Mouse (Mus musculus): Measurements from ENCODE around the gene Psma7.

The Psma7 gene

GRCm38 (mm10) chr2:180042256-180042857 lies at the start of gene Psma7, which contains the start of gene Ss18l1:
Gene Psma7 (minus strand): TSS chr2:180042433.
Gene Ss18l1 (plus strand): TSS chr2:180042509.
- DNase-seq (ENCODE audit: low spot score in 2 of 2): peak; percentile 91 to 96

GRCm38 (mm10) chr2:180090285-180090684 lies 48.1 kb upstream of the Psma7 start:
- no peak for DNase-seq (ENCODE audit: low spot score in 2 of 2)

GRCm38 (mm10) chr2:180087472-180087871 lies 45.2 kb upstream of the Psma7 start:
- no peak for DNase-seq (ENCODE audit: low spot score in 2 of 2)

GRCm38 (mm10) chr2:180086637-180087027 lies 44.4 kb upstream of the Psma7 start:
- no peak for DNase-seq (ENCODE audit: low spot score in 2 of 2)

- no peak for DNase-seq (ENCODE audit: low spot score in 2 of 2)
These were observed 43.8 kb upstream of the Psma7 start for GRCm38 (mm10) chr2:180085926-180086636.

GRCm38 (mm10) chr2:180084565-180084964 lies 42.3 kb upstream of the Psma7 start:
- no peak for DNase-seq (ENCODE audit: low spot score in 2 of 2)

GRCm38 (mm10) chr2:180083063-180083462 lies 40.8 kb upstream of the Psma7 start:
- no peak for DNase-seq (ENCODE audit: low spot score in 2 of 2)

GRCm38 (mm10) chr2:180080680-180081079 lies 38.4 kb upstream of the Psma7 start:
- no peak for DNase-seq (ENCODE audit: low spot score in 2 of 2)

- no peak for DNase-seq (ENCODE audit: low spot score in 2 of 2)
These were observed 35.4 kb upstream of the Psma7 start for GRCm38 (mm10) chr2:180077622-180078021.

GRCm38 (mm10) chr2:180072886-180073285 lies 30.7 kb upstream of the Psma7 start:
- no peak for DNase-seq (ENCODE audit: low spot score in 2 of 2)

GRCm38 (mm10) chr2:180071671-180072070 lies 29.4 kb upstream of the Psma7 start:
- no peak for DNase-seq (ENCODE audit: low spot score in 2 of 2)

GRCm38 (mm10) chr2:180070481-180071453 lies 28.5 kb upstream of the Psma7 start, which contains the start of gene Mtg2:
Gene Mtg2 (plus strand): TSS chr2:180070588.
- DNase-seq (ENCODE audit: low spot score in 2 of 2): peak; percentile 91 to 97

- no peak for DNase-seq (ENCODE audit: low spot score in 2 of 2)
These were observed 27.7 kb upstream of the Psma7 start for GRCm38 (mm10) chr2:180069770-180070480.

GRCm38 (mm10) chr2:180063338-180064131 lies 21.3 kb upstream of the Psma7 start:
- DNase-seq (ENCODE audit: low spot score in 2 of 2): no peak

GRCm38 (mm10) chr2:180053001-180053400 lies 10.8 kb upstream of the Psma7 start:
- no peak for DNase-seq (ENCODE audit: low spot score in 2 of 2)

- no peak for DNase-seq (ENCODE audit: low spot score in 2 of 2)
These were observed 9.9 kb upstream of the Psma7 start for GRCm38 (mm10) chr2:180051986-180052733.

- peak; percentile 80 to 94 for DNase-seq (ENCODE audit: low spot score in 2 of 2)
These were observed 8.8 kb upstream of the Psma7 start for GRCm38 (mm10) chr2:180050986-180051385.

- DNase-seq (ENCODE audit: low spot score in 2 of 2): no peak
These were observed 5.9 kb upstream of the Psma7 start for GRCm38 (mm10) chr2:180047980-180048635.

- DNase-seq (ENCODE audit: low spot score in 2 of 2): no peak
These were observed 5.3 kb upstream of the Psma7 start for GRCm38 (mm10) chr2:180047580-180047979.
